Mouse (Mus musculus): ENCODE results near the gene Fgf22. TPM values are rescaled to one million over a fixed set of nuclear protein-coding genes. Genes with fewer than 3 reads are reported as not detected.
A peak's percentile ranks its signal among the peaks of the same experiment; 100 is the strongest.

Fgf22 gene
- polyA plus RNA-seq, 1 experiment from 2014 or later, result 2.5 TPM

DNA sequence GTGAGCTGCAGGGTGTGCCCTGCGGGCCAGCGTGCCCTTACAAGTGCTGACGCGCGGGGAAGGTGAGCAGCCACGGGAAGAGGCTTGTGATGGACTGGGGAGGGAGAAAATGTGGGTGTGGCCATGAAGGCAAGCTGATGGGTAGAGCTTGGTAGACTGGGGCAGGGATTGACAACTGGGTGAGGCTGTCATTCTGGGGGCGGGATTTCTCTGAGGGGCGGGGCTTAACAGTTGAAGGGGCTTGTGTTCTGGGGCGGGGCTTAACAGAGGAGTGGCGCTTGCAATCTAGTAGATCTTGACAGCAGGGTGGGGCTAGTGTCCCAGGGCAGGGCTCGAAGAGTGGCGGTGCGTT is 25.8 kb downstream of the Fgf22 start:
- Histone ChIP-seq H3K4me3 (replicated peaks) (peak overlapping the region; percentile 48), H3K9me3 (replicated peaks) (no peaks in the 10 kb centered on the region), H3K36me3 (no peaks in the 10 kb centered on the region), H3K27ac (replicated peaks) (peak overlapping the region; percentile 51; the same call in 1 of the 2 replicates), H3K27me3 (peaks cover 13% of the 10 kb centered on the region), H3K9ac (no peak overlapping the region), H3K4me2 (replicated peaks) (peak overlapping the region; percentile 87), H3K4me1 (peaks cover 38% of the 10 kb centered on the region)
- WGBS, result 0% methylated on average over 12 of the region's 13 CpGs
- peak; percentile 70; the same call in 1 of the 2 replicates for ATAC-seq (ENCODE audit: insufficient number of reproducible peaks, low FRiP score, low TSS enrichment, low read depth)

DNA sequence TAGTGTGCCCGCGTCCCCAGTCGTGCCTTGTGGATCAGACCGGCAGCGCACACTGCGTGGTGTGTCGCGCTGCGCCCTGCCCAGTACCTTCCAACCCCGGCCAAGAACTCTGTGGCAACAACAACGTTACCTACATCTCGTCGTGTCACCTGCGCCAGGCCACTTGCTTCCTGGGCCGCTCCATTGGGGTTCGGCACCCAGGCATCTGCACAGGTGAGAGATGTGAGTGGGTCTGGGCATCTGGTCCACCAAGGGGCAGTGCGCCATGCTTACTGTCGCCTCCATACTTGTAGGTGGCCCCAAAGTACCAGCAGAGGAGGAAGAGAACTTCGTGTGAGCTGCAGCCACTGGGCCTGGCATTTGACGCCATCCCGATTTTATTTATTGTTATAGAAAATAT is 26.3 kb downstream of the Fgf22 start:
- Histone ChIP-seq H3K4me2 (replicated peaks) (peak overlapping the region; percentile 87), H3K27me3 (peaks cover 13% of the 10 kb centered on the region), H3K9ac (no peak overlapping the region), H3K4me3 (replicated peaks) (peak overlapping the region; percentile 48), H3K36me3 (no peaks in the 10 kb centered on the region), H3K9me3 (replicated peaks) (no peaks in the 10 kb centered on the region), H3K27ac (replicated peaks) (no peak overlapping the region; the same call in 1 of the 2 replicates), H3K4me1 (peaks cover 38% of the 10 kb centered on the region)
- no peak for ATAC-seq (ENCODE audit: insufficient number of reproducible peaks, low FRiP score, low TSS enrichment, low read depth)
- 28% methylated on average over 21 of the region's 21 CpGs for whole genome bisulfite sequencing

DNA sequence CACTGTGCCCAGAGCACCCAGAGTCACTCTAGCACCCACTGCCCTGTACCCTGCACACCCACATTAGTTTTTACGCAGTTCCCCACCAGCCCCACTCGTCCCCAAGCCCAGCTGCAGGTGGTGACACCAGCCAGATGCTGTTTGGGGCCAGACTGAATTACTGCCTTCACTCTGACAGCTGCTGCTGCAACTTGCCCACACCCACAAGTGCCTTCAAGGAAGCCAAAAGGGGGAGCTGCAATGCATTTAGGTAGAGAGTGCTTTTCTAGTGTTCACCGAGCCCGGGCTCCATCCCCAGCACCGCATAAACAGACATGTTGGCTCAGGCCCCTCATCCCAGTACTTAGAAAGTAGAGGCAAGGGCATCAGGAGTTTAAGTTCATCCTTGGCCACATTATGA is 27.1 kb downstream of the Fgf22 start:
- 56% methylated on average over 5 of the region's 5 CpGs for WGBS
- Histone ChIP-seq H3K36me3 (no peaks in the 10 kb centered on the region), H3K27ac (replicated peaks) (no peak overlapping the region)

DNA sequence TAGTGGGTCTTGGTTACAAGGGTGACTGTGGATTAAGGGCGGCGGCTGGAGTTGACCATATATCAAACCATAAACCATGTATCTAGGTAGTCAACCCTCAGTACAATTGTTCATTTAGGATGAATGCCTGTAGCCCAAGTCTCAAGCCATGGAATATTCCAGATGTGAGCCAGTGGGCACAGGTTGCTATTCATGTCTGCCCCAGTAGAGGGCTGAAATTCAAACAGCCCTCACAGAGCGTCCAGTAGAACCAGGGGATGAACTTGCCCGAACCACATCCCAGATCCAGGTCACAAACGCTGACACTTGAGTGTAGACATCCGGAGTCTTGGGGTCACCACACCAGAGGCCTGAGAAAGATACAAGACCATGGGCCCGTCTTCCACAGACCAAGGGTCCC is 28.2 kb downstream of the Fgf22 start:
- Histone ChIP-seq H3K4me2 (replicated peaks) (no peak overlapping the region), H3K27ac (replicated peaks) (no peak overlapping the region), H3K9ac (no peak overlapping the region), H3K4me3 (replicated peaks) (no peak overlapping the region), H3K36me3 (no peaks in the 10 kb centered on the region), H3K27me3 (peaks cover 13% of the 10 kb centered on the region), H3K4me1 (peaks cover 24% of the 10 kb centered on the region), H3K9me3 (replicated peaks) (no peaks in the 10 kb centered on the region)
- WGBS, result 61% methylated on average over 7 of the region's 7 CpGs
- no peak for ATAC-seq (ENCODE audit: insufficient number of reproducible peaks, low FRiP score, low TSS enrichment, low read depth)

More for the DNA sequence above, 27.1 kb downstream of the Fgf22 start:
- no peaks in the 10 kb centered on the region for H3K9me3 ChIP-seq (replicated peaks)
- H3K4me2 ChIP-seq (replicated peaks), result no peak overlapping the region
- peaks cover 35% of the 10 kb centered on the region for H3K4me1 ChIP-seq
- H3K27me3 ChIP-seq, result peaks cover 13% of the 10 kb centered on the region
- H3K4me3 ChIP-seq (replicated peaks), result no peak overlapping the region
- no peak overlapping the region for H3K9ac ChIP-seq
- ATAC-seq (ENCODE audit: insufficient number of reproducible peaks, low FRiP score, low TSS enrichment, low read depth), result no peak

DNA sequence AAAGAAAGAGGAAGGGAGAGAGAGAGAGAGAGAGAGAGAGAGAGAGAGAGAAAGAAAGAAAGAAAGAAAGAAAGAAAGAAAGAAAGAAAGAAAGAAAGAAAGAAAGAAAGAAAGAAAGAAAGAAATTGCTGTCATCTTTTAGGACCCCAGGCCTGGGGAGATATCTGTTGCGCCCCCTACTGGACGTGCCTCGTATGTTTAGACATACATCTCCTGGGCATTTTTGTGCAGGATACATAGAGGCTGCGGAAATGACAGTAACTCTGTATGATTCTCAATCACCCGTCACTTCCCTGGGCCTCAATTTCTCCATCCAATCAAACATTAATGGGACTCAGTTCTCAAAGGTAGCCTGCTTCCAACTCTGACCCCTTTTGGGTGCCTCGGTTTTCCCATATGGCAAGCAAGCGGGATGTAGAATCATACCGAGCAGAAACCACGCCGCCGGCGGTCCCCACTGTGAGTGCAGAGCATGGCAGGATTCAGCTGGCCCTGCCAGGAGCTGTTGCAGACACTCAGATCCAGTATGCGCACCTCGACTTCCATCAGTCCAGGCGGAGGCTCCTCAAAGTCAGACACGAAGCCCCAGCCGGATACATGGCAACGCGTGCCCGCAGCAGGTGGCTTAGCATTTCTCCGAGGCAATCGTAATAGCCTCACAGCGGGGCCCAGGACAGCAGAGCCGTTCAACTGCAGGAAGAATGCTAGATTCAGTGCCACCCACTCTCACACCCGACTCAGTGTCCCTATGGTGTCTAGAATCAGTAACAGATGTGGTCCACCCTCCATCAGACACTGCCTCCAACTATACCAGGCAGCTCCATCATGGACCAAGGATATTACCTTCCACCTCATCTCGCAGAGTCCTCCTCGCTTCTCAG is 29.3 kb downstream of the Fgf22 start:
- H3K9me3 ChIP-seq (replicated peaks), result no peaks in the 10 kb centered on the region
- H3K27ac ChIP-seq (replicated peaks), result no peak overlapping the region
- no peak for ATAC-seq (ENCODE audit: insufficient number of reproducible peaks, low FRiP score, low TSS enrichment, low read depth)
- no peaks in the 10 kb centered on the region for H3K36me3 ChIP-seq
- H3K4me1 ChIP-seq, result peaks cover 18% of the 10 kb centered on the region
- 39% methylated on average over 27 of the region's 27 CpGs for WGBS
- H3K27me3 ChIP-seq, result peaks cover 13% of the 10 kb centered on the region
- H3K4me3 ChIP-seq (replicated peaks), result no peak overlapping the region
- no peak overlapping the region for H3K4me2 ChIP-seq (replicated peaks)
- H3K9ac ChIP-seq, result no peak overlapping the region

DNA sequence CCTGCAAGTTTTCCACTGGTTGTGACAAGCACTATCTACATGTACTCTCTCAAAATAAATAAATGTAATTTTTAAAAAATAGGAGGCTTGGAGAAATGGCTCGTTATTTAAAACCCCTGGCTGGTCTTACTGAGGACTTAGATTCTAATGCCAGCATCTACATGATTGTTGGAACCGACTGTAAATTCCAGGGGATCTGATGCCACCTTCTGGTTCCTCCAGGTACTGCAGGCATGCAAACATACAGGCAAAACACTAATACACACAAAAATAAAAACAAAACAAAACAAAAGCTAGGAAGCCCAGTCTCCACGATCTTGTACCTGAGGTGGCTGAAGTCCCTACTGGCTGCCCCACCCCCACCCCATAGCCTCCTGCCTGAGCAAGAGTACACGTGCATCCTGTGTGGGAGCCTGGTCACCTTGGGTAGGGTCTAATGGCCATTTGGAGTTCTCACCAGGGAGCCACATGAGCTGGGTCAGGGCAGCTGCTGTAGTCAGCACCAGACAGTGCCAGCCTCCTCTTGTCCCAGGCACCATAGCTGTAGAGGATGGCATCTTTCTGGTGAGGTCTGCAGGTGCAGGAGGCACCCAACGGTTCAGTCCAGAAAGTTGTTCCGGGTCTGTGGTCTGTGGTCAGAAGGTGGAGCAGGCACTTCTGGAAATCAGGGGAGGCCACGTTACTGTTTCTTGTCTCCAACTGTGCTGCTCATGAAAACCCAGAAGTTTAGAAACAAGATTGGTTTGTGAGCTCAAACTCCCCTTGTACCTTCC is 33.7 kb downstream of the Fgf22 start:
- WGBS, result 35% methylated on average over 7 of the region's 7 CpGs
- Histone ChIP-seq H3K27ac (replicated peaks) (no peak overlapping the region), H3K9me3 (replicated peaks) (no peaks in the 10 kb centered on the region), H3K27me3 (no peaks in the 10 kb centered on the region), H3K4me3 (replicated peaks) (no peak overlapping the region), H3K36me3 (no peaks in the 10 kb centered on the region), H3K9ac (no peak overlapping the region), H3K4me1 (0 out of 2 replicates have a peak, but pooled peaks cover 4% of the 10 kb centered on the region), H3K4me2 (replicated peaks) (no peak overlapping the region)
- ATAC-seq (ENCODE audit: insufficient number of reproducible peaks, low FRiP score, low TSS enrichment, low read depth), result no peak

DNA sequence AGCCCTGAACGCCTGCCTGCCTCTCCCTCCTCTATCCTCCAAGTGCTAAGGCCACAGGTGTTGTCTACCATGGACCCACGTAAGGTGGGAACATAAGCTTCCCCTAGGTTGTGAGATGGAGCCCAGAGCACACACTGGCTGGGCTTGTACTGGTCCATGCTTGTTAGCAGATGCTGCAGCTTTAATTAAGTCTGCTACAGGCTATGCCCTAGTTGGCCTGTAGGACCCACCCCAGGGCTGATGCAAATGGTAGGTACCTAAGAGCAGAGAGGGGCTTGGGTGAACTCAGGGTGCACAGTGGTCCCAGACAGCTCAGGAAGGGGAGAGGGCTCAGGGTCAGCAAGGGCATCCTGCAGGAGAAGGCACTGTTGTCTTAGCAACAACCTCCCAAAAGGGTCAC is 34.7 kb downstream of the Fgf22 start:
- Histone ChIP-seq H3K9ac (no peak overlapping the region), H3K4me2 (replicated peaks) (no peak overlapping the region), H3K27me3 (no peaks in the 10 kb centered on the region), H3K27ac (replicated peaks) (no peak overlapping the region), H3K36me3 (no peaks in the 10 kb centered on the region), H3K9me3 (replicated peaks) (no peaks in the 10 kb centered on the region), H3K4me3 (replicated peaks) (no peak overlapping the region), H3K4me1 (peaks cover 9% of the 10 kb centered on the region)
- no peak for ATAC-seq (ENCODE audit: insufficient number of reproducible peaks, low FRiP score, low TSS enrichment, low read depth)
- 50% methylated on average over 2 of the region's 2 CpGs for WGBS

DNA sequence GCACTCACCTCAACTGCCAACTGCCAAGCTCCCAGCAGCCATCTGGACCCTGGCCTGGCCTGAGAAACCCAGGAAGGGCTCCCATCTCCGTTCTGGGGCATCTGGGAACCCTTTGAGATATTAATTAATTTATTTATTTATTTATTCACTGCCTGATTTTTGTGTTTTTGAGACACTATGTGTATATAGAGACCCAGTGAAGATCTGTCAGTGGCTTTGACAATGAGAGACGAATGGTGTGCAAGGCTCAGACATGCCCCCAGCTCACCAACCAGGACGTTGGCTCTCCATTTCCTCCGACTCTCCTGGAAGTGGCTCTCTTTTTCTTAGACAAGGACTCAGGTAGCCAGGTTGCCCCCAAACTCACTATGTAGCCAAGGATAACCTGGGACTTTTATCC is 36.0 kb downstream of the Fgf22 start, which contains the start of gene Prss57:
Prss57 (minus strand) TSS at position 101 of the 400 bp plus-strand sequence.
- Histone ChIP-seq H3K9ac (no peak within 1 kb of the TSS), H3K4me2 (replicated peaks) (no peak within 1 kb of the TSS), H3K4me3 (replicated peaks) (no peak within 1 kb of the TSS), H3K4me1 (peaks cover 14% of the 10 kb centered on the region), H3K36me3 (no peaks in the 10 kb centered on the region), H3K27ac (replicated peaks) (no peak within 1 kb of the TSS), H3K9me3 (replicated peaks) (no peaks in the 10 kb centered on the region), H3K27me3 (no peaks in the 10 kb centered on the region)
- ATAC-seq (ENCODE audit: insufficient number of reproducible peaks, low FRiP score, low TSS enrichment, low read depth), result no peak
- whole genome bisulfite sequencing, result 84% methylated on average over 4 of the region's 4 CpGs

DNA sequence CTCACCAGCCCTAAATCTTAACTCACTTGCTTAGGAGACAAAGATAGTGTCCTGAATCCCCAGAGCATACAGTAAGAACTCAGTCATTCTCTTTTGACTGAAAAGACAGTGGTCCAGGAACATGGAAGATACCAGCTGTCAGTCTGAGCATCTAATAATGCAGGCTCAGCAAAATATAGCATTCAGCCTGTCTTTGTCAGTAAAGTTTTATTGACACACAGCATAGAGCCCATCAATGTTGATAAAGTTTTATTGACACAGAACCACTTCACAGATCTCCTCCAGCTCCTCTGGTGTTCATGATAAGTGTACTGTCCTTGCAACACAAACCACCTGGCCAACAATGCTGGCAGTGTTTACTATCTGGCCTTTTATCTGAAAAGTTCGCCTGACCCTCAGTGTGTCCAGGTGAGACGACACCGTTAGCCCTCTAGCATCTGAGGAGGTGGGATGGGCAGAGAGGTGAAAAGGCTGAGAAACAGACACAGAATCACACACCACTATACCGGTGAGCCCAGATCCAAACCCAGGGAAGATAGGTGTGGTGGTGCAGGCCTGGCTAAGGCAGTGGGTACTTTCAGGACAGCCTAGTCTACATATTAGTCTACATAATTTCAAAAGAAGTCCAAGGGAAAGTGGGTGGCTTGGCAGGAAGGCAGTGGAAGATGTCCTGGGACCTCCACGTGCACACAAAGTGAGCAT is 37.6 kb downstream of the Fgf22 start:
- Histone ChIP-seq H3K4me2 (replicated peaks) (no peak overlapping the region), H3K9ac (no peak overlapping the region)
- WGBS, result 82% methylated on average over 5 of the region's 5 CpGs

DNA sequence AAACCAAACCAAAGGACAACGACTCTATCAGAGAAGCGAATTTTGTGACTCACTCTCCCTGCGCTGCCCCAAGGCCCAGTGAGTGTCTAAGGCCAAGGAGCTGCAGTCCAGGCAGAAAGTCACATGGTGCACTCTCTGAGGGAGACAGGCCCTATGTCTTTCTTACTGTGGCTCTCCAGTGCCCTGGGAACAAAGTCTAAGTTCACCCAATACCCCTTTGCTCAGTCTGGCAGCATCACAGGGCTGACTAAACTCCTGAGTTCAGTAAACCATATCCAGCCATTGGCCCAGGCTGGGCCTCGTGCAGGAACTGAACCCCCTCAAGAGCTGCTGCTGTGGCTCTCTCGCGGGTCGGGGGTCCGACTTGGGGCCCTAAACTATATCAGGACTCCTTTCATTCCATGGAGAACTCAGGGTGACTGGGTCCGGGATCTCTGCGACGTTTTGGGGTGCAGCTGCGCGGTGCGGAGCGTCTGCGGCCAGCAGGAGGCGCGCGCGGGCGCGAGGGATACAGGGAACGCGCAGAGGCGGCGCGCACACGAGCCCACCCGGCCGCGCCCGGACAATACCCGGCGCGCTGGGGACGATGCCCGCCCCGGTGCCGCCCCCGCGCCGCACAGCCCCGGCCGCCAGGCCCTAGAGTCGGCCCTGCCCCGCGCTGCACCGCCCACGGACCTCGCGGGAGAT is 38.3 kb downstream of the Fgf22 start, which contains the start of gene Palm:
Palm (plus strand) TSS at position 522 of the 687 bp plus-strand sequence.
- H3K27me3 ChIP-seq, result no peaks in the 10 kb centered on the region
- peaks cover 24% of the 10 kb centered on the region for H3K4me1 ChIP-seq
- H3K4me3 ChIP-seq (replicated peaks), result peak within 1 kb of the TSS; percentile 75
- 6% methylated on average over 51 of the region's 51 CpGs for WGBS
- H3K9me3 ChIP-seq (replicated peaks), result no peaks in the 10 kb centered on the region
- peak; percentile 74 for ATAC-seq (ENCODE audit: insufficient number of reproducible peaks, low FRiP score, low TSS enrichment, low read depth)
- peak within 1 kb of the TSS; percentile 90 for H3K9ac ChIP-seq
- H3K4me2 ChIP-seq (replicated peaks), result peak within 1 kb of the TSS; percentile 90
- peak within 1 kb of the TSS; percentile 79 for H3K27ac ChIP-seq (replicated peaks)
- no peaks in the 10 kb centered on the region for H3K36me3 ChIP-seq

More for the DNA sequence above, 37.6 kb downstream of the Fgf22 start:
- Histone ChIP-seq H3K4me1 (peaks cover 19% of the 10 kb centered on the region), H3K4me3 (replicated peaks) (no peak overlapping the region), H3K27me3 (no peaks in the 10 kb centered on the region), H3K27ac (replicated peaks) (0 out of 2 replicates have a peak overlapping the region, but pooled peaks have one; percentile 13), H3K9me3 (replicated peaks) (no peaks in the 10 kb centered on the region), H3K36me3 (no peaks in the 10 kb centered on the region)
- no peak for ATAC-seq (ENCODE audit: insufficient number of reproducible peaks, low FRiP score, low TSS enrichment, low read depth)

Measured in embryonic facial prominence, embryonic 15.5 days (tissue).